Mouse (Mus musculus): ENCODE results near the gene Dcakd. TPM values are rescaled to one million over a fixed set of nuclear protein-coding genes. Genes with fewer than 3 reads are reported as not detected.

Dcakd gene
- polyA plus RNA-seq, 1 experiment from 2014 or later, result 101 TPM

DNA sequence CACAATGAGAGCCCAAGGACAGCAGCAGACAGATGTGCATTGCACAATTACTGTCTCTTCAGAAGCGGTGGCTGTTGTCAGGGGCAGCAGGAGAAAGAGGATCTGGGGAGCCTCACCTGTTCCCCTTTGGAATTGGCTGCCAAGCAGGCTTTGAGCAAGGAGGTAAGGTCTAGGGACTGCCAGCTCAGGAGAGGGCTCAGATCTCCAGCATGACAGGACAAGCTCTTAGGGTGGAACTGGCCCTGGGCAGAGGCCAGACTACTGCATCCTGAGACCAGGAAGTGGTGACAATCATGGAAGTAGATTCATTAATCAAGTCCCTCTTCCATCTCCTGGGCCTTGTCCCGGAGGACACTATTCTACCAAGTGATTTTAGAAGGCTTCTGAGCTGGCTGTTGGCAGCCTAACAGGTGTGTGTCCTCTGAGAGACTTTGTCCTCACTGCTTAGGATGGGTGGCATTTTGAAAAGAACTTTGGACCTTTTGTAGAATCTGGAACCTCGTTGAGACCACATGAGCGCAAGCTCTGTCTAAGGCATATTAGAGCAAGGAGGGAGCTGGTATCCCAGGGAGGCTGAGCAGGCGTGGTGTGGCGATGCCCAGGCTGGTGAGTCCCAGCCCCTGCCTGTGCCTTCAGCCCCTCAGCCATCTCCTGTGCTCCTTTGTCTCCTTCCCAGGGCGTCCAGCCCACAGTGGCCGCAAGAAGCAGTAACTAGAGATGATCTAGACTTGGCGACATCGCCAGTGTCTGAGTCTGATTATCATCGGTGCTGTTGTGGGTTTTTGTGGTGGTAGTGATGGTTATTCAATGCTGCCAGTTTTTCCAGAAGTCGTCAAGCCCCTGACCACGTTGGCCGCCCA lies 38.3 kb upstream of the Dcakd start:
- Histone ChIP-seq H3K27me3 (replicated peaks) (no peaks in the 10 kb centered on the region), H3K9me3 (no peaks in the 10 kb centered on the region), H3K27ac (no peak overlapping the region), H3K36me3 (peaks cover 38% of the 10 kb centered on the region), H3K9ac (no peak overlapping the region), H3K4me3 (replicated peaks) (no peak overlapping the region), H3K4me2 (replicated peaks) (no peak overlapping the region), H3K4me1 (replicated peaks) (no peaks in the 10 kb centered on the region)
- WGBS, result 91% methylated on average over 14 of the region's 14 CpGs
- ATAC-seq, result no peak

GRCm38 (mm10) chr11:103058499-103059085 lies 30.5 kb upstream of the Dcakd start:
- Histone ChIP-seq H3K27ac (no peak overlapping the region), H3K36me3 (peaks cover 50% of the 10 kb centered on the region), H3K27me3 (replicated peaks) (no peaks in the 10 kb centered on the region), H3K9ac (no peak overlapping the region), H3K4me1 (replicated peaks) (no peaks in the 10 kb centered on the region), H3K4me2 (replicated peaks) (no peak overlapping the region), H3K9me3 (no peaks in the 10 kb centered on the region), H3K4me3 (replicated peaks) (no peak overlapping the region)
- 67% methylated on average over 3 of the region's 3 CpGs for WGBS
- no peak for ATAC-seq

GRCm38 (mm10) chr11:103056636-103057035 lies 28.5 kb upstream of the Dcakd start:
- H3K4me3 ChIP-seq (replicated peaks), result no peak overlapping the region
- H3K4me2 ChIP-seq (replicated peaks), result no peak overlapping the region
- 0 out of 2 replicates have a peak, but pooled peaks cover 2% of the 10 kb centered on the region for H3K4me1 ChIP-seq (replicated peaks)
- no peak overlapping the region for H3K27ac ChIP-seq
- peaks cover 57% of the 10 kb centered on the region for H3K36me3 ChIP-seq
- H3K9ac ChIP-seq, result no peak overlapping the region
- WGBS, result 96% methylated on average over 7 of the region's 7 CpGs
- H3K27me3 ChIP-seq (replicated peaks), result no peaks in the 10 kb centered on the region
- no peaks in the 10 kb centered on the region for H3K9me3 ChIP-seq
- ATAC-seq, result no peak

DNA sequence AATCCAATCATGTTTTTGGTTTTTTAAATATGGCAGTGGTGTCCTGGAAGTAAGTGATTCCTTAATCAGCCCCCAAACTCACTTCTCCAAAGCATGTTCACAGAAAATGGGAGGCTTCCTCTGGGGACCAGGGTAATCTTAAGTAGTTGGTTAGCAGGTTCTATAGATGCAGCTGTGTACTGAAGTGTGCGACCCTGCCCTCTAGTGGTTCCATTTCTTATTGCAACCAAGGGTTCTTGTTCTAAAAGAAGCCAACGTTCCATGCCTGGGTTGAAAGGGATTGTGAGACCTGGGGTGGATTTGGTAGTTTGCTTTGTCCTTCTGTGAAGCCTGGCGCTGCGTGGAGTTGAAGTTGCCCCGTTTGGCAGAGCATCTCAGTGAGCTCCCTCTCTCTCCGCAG lies 26.7 kb upstream of the Dcakd start:
- H3K4me2 ChIP-seq (replicated peaks), result no peak overlapping the region
- peaks cover 54% of the 10 kb centered on the region for H3K36me3 ChIP-seq
- H3K9ac ChIP-seq, result no peak overlapping the region
- ATAC-seq, result no peak
- 0 out of 2 replicates have a peak, but pooled peaks cover 2% of the 10 kb centered on the region for H3K4me1 ChIP-seq (replicated peaks)
- no peak overlapping the region for H3K27ac ChIP-seq
- no peak overlapping the region for H3K4me3 ChIP-seq (replicated peaks)
- H3K27me3 ChIP-seq (replicated peaks), result no peaks in the 10 kb centered on the region
- H3K9me3 ChIP-seq, result no peaks in the 10 kb centered on the region
- 47% methylated on average over 6 of the region's 6 CpGs for WGBS

DNA sequence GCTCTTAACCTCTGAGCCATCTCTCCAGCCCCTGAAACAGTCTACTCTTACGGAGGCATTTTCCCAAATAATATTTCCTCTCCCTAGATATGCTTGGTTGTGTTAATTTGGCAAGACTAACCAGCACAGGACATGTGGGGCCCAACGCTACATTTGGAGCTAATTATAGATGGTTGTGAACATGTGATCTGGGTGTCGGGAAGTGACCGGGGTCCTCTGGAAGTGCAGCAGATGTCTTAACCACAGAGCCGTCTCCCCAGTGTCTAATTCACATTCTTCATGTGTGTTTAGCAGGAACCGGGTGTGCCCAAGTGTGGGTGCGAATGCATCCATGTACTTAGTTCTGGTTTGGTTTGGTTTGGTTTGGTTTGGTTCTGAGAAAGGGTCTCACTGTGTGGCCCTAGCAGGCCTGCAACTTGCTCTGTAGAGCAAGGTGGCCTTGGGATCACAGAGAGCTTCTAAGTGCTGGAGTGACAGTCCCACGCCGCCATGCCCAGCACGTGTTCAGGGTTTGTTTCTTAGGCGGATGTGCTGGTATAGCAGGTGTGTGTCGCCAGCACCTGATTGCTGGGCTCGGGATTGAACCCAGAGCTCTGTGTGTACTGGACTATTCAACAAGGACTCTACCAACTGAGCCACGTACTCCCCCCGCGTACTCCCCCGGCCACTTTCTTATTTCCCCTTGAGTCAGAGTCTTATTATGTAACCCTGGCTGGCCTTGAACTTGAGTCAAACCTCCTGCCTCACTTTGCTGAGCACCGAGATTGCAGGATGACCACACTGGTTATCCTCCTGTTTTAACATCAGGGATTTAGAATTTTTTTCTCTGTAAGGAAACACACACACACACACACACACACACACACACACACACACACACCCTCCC lies 25.3 kb upstream of the Dcakd start:
- WGBS, result 91% methylated on average over 18 of the region's 18 CpGs
- H3K27ac ChIP-seq, result no peak overlapping the region

GRCm38 (mm10) chr11:103052078-103052477 lies 23.9 kb upstream of the Dcakd start:
- Histone ChIP-seq H3K36me3 (peaks cover 33% of the 10 kb centered on the region), H3K4me2 (replicated peaks) (no peak overlapping the region), H3K9me3 (no peaks in the 10 kb centered on the region), H3K4me3 (replicated peaks) (no peak overlapping the region), H3K9ac (no peak overlapping the region), H3K4me1 (replicated peaks) (0 out of 2 replicates have a peak, but pooled peaks cover 2% of the 10 kb centered on the region), H3K27me3 (replicated peaks) (no peaks in the 10 kb centered on the region), H3K27ac (no peak overlapping the region)
- no peak for ATAC-seq
- WGBS, result 93% methylated on average over 6 of the region's 6 CpGs

More for the DNA sequence above, 25.3 kb upstream of the Dcakd start:
- H3K36me3 ChIP-seq, result peaks cover 45% of the 10 kb centered on the region
- ATAC-seq, result no peak
- no peaks in the 10 kb centered on the region for H3K27me3 ChIP-seq (replicated peaks)
- H3K4me3 ChIP-seq (replicated peaks), result no peak overlapping the region
- H3K9me3 ChIP-seq, result no peaks in the 10 kb centered on the region
- no peak overlapping the region for H3K4me2 ChIP-seq (replicated peaks)
- H3K9ac ChIP-seq, result no peak overlapping the region
- H3K4me1 ChIP-seq (replicated peaks), result 0 out of 2 replicates have a peak, but pooled peaks cover 2% of the 10 kb centered on the region

DNA sequence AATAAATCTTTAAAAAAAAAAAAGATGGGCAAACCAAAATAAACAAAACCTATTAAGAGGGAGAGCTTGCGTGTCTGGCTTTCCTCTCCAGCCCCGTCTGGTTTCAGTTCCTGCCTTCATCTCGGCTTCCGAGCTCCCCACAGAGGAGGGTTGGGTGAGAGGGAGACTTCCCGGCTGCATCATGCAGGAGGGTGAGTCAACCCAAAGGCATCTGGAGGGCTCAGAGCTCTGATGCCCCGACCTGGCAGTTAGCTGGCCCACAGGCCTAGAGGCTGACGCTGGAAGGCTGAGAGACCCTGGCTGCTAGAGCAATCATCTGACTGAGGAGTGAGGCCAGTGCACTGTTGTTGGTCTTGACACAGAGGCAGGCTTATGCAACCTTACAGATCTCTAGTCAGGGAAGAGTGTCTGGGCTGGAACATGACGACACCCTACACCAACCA lies 23.1 kb upstream of the Dcakd start:
- no peak overlapping the region for H3K4me3 ChIP-seq (replicated peaks)
- 0 out of 2 replicates have a peak overlapping the region, but pooled peaks have one; percentile 27 for H3K27ac ChIP-seq
- H3K4me1 ChIP-seq (replicated peaks), result 0 out of 2 replicates have a peak, but pooled peaks cover 2% of the 10 kb centered on the region
- peaks cover 25% of the 10 kb centered on the region for H3K36me3 ChIP-seq
- H3K9me3 ChIP-seq, result no peaks in the 10 kb centered on the region
- H3K9ac ChIP-seq, result no peak overlapping the region
- 36% methylated on average over 8 of the region's 8 CpGs for WGBS
- ATAC-seq, result peak; percentile 45; the same call in 1 of the 2 replicates
- H3K27me3 ChIP-seq (replicated peaks), result no peaks in the 10 kb centered on the region
- no peak overlapping the region for H3K4me2 ChIP-seq (replicated peaks)

- no peak overlapping the region for H3K9ac ChIP-seq
- H3K27me3 ChIP-seq (replicated peaks), result no peaks in the 10 kb centered on the region
- 91% methylated on average over 9 of the region's 9 CpGs for WGBS
- H3K9me3 ChIP-seq, result no peaks in the 10 kb centered on the region
- peaks cover 22% of the 10 kb centered on the region for H3K36me3 ChIP-seq
- ATAC-seq, result no peak
- H3K4me1 ChIP-seq (replicated peaks), result 0 out of 2 replicates have a peak, but pooled peaks cover 2% of the 10 kb centered on the region
- no peak overlapping the region for H3K4me2 ChIP-seq (replicated peaks)
- no peak overlapping the region for H3K4me3 ChIP-seq (replicated peaks)
- no peak overlapping the region for H3K27ac ChIP-seq
These were observed 22.0 kb upstream of the Dcakd start for GRCm38 (mm10) chr11:103050153-103050552.

DNA sequence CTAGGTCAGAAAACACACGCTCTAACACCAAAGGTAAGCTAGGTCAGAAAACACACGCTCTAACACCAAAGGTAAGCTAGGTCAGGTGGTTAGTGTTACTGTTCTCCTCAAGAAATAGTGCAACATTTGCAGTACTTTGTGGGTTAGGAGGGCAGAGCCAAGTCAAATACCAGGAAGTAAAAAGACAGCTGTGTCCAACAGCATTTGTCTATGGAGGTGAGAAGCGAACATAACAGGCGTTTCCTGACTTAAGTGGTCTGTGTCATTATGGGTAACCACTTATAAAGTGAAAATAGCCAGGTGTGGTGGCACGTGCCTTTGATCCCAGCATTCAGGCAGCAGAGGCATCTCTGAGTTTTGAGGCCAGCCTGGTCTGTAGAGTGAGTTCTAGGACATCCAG lies 21.5 kb upstream of the Dcakd start:
- Histone ChIP-seq H3K4me3 (replicated peaks) (no peak overlapping the region), H3K4me1 (replicated peaks) (0 out of 2 replicates have a peak, but pooled peaks cover 2% of the 10 kb centered on the region), H3K9ac (no peak overlapping the region), H3K4me2 (replicated peaks) (no peak overlapping the region), H3K9me3 (no peaks in the 10 kb centered on the region), H3K27me3 (replicated peaks) (no peaks in the 10 kb centered on the region), H3K27ac (no peak overlapping the region), H3K36me3 (peaks cover 28% of the 10 kb centered on the region)
- ATAC-seq, result no peak
- WGBS, result 84% methylated on average over 5 of the region's 5 CpGs

DNA sequence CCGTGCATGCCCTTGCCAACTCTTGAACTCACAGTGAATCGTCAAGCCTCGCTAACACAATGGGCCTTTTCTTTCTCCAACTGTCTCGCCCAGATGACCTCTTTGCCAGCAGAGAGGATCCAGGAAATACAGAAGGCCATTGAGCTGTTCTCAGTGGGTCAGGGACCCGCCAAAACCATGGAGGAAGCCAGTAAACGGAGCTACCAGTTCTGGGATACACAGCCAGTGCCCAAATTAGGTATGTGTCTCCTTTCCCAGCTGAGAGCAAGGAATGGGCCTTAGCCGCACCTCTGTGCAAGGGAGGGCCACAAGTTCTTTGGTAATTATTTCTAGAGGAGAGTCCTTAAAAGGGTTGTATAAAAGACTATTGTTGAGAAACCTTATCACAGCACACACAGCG lies 18.2 kb upstream of the Dcakd start:
- H3K27me3 ChIP-seq (replicated peaks), result no peaks in the 10 kb centered on the region
- 77% methylated on average over 8 of the region's 8 CpGs for WGBS
- no peak overlapping the region for H3K4me2 ChIP-seq (replicated peaks)
- H3K4me1 ChIP-seq (replicated peaks), result no peaks in the 10 kb centered on the region
- H3K9me3 ChIP-seq, result no peaks in the 10 kb centered on the region
- H3K4me3 ChIP-seq (replicated peaks), result no peak overlapping the region
- H3K36me3 ChIP-seq, result peaks cover 23% of the 10 kb centered on the region
- no peak overlapping the region for H3K27ac ChIP-seq
- no peak for ATAC-seq
- H3K9ac ChIP-seq, result no peak overlapping the region

- no peaks in the 10 kb centered on the region for H3K4me1 ChIP-seq (replicated peaks)
- no peak for ATAC-seq
- no peak overlapping the region for H3K4me2 ChIP-seq (replicated peaks)
- no peaks in the 10 kb centered on the region for H3K9me3 ChIP-seq
- H3K27me3 ChIP-seq (replicated peaks), result no peaks in the 10 kb centered on the region
- H3K9ac ChIP-seq, result no peak overlapping the region
- H3K36me3 ChIP-seq, result peaks cover 19% of the 10 kb centered on the region
- 99% methylated on average over 3 of the region's 3 CpGs for WGBS
- H3K27ac ChIP-seq, result no peak overlapping the region
- H3K4me3 ChIP-seq (replicated peaks), result no peak overlapping the region
These were observed 15.8 kb upstream of the Dcakd start for GRCm38 (mm10) chr11:103043982-103044381.

DNA sequence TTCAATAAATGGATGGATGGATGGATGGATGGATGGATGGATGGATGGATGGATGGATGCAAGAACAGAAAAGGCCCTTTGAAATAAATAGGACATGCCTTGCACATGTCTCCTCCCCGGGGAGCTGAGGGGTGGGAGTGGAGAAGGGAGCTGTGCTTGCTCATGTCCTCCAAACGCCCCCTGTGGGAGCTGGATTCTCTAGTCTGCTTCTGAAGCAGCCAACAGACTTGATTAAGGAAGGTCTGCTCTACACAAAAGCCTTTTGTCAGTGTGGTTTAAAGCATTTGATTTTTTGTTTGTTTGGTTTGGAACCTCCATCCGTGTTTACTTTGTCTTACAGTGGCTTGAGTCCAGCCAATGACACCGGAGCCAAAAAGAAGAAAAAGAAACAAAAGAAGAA lies 14.7 kb upstream of the Dcakd start:
- H3K4me3 ChIP-seq (replicated peaks), result no peak overlapping the region
- WGBS, result 77% methylated on average over 4 of the region's 4 CpGs
- no peaks in the 10 kb centered on the region for H3K9me3 ChIP-seq
- H3K4me2 ChIP-seq (replicated peaks), result no peak overlapping the region
- H3K9ac ChIP-seq, result no peak overlapping the region
- no peak overlapping the region for H3K27ac ChIP-seq
- no peaks in the 10 kb centered on the region for H3K27me3 ChIP-seq (replicated peaks)
- H3K36me3 ChIP-seq, result peaks cover 22% of the 10 kb centered on the region
- no peak for ATAC-seq
- no peaks in the 10 kb centered on the region for H3K4me1 ChIP-seq (replicated peaks)
